Mouse (Mus musculus): Measurements from ENCODE around the gene Cercam. TPM values are rescaled to one million over a fixed set of nuclear protein-coding genes. Genes with fewer than 3 reads are reported as not detected.
A peak's percentile ranks its signal among the peaks of the same experiment; 100 is the strongest.
"Not testable (repeated sequence)": the region's sequence is repeated elsewhere in the genome, so short reads cannot be mapped to it uniquely, and the experiment has no call there.

The Cercam gene
- polyA plus RNA-seq, 1 experiment from 2014 or later: 42.5 TPM

- Histone ChIP-seq H3K36me3 (no peaks in the 10 kb centered on the region), H3K4me1 (peaks cover 65% of the 10 kb centered on the region), H3K27ac (replicated peaks) (peak overlapping the region; percentile 100), H3K4me3 (peak overlapping the region; percentile 9; the same call in 1 of the 2 replicates), H3K27me3 (ENCODE audit: low read depth, poor library complexity, severe bottlenecking) (peaks cover 18% of the 10 kb centered on the region), H3K9me3 (replicated peaks) (no peaks in the 10 kb centered on the region)
- DNase-seq (ENCODE audit: low spot score): no peak
- 75% methylated on average over 5 of the region's 5 CpGs for WGBS
Measured at GRCm38 (mm10) chr2:29857967-29858366, 11.0 kb upstream of the Cercam start.

- Histone ChIP-seq H3K36me3 (no peaks in the 10 kb centered on the region), H3K27ac (replicated peaks) (peak overlapping the region; percentile 100), H3K27me3 (ENCODE audit: low read depth, poor library complexity, severe bottlenecking) (peaks cover 20% of the 10 kb centered on the region), H3K9me3 (replicated peaks) (no peaks in the 10 kb centered on the region), H3K4me3 (peak overlapping the region; percentile 28), H3K4me1 (peaks cover 55% of the 10 kb centered on the region)
- peak; percentile 86 for DNase-seq (ENCODE audit: low spot score)
- 12% methylated on average over 5 of the region's 5 CpGs for WGBS
Measured at GRCm38 (mm10) chr2:29858748-29859473, 10.1 kb upstream of the Cercam start.

- no peak for DNase-seq (ENCODE audit: low spot score)
- H3K27ac ChIP-seq (replicated peaks): no peak overlapping the region
Measured at GRCm38 (mm10) chr2:29865125-29865524, 3.8 kb upstream of the Cercam start.

GRCm38 (mm10) chr2:29869646-29870451 lies 885 bp downstream of the Cercam start:
- H3K4me1 ChIP-seq: peaks cover 42% of the 10 kb centered on the region
- WGBS: 2% methylated on average over 17 of the region's 17 CpGs
- H3K9me3 ChIP-seq (replicated peaks): no peaks in the 10 kb centered on the region
- peak overlapping the region; percentile 62 for H3K4me3 ChIP-seq
- H3K36me3 ChIP-seq: peaks cover 41% of the 10 kb centered on the region
- DNase-seq (ENCODE audit: low spot score): peak; percentile 54
- H3K27ac ChIP-seq (replicated peaks): peak overlapping the region; percentile 91
- H3K27me3 ChIP-seq (ENCODE audit: low read depth, poor library complexity, severe bottlenecking): peaks cover 8% of the 10 kb centered on the region; the same call in 1 of the 2 replicates

More at GRCm38 (mm10) chr2:29865125-29865524, 3.8 kb upstream of the Cercam start:
- Histone ChIP-seq H3K4me3 (no peak overlapping the region), H3K9me3 (replicated peaks) (no peaks in the 10 kb centered on the region), H3K36me3 (no peaks in the 10 kb centered on the region), H3K4me1 (peaks cover 29% of the 10 kb centered on the region), H3K27me3 (ENCODE audit: low read depth, poor library complexity, severe bottlenecking) (peaks cover 14% of the 10 kb centered on the region; the same call in 1 of the 2 replicates)
- WGBS: 84% methylated on average over 4 of the region's 4 CpGs

GRCm38 (mm10) chr2:29872581-29873295 lies 3.8 kb downstream of the Cercam start:
- WGBS: 95% methylated on average over 10 of the region's 10 CpGs
- no peak overlapping the region for H3K27ac ChIP-seq (replicated peaks)

GRCm38 (mm10) chr2:29873801-29874200 lies 4.8 kb downstream of the Cercam start:
- Histone ChIP-seq H3K4me3 (no peak overlapping the region), H3K9me3 (replicated peaks) (no peaks in the 10 kb centered on the region), H3K4me1 (peaks cover 33% of the 10 kb centered on the region), H3K36me3 (peaks cover 74% of the 10 kb centered on the region), H3K27ac (replicated peaks) (no peak overlapping the region), H3K27me3 (ENCODE audit: low read depth, poor library complexity, severe bottlenecking) (no peaks in the 10 kb centered on the region; the same call in 1 of the 2 replicates)
- no peak for DNase-seq (ENCODE audit: low spot score)
- 92% methylated on average over 4 of the region's 4 CpGs for WGBS

More at GRCm38 (mm10) chr2:29872581-29873295, 3.8 kb downstream of the Cercam start:
- H3K4me1 ChIP-seq: peaks cover 36% of the 10 kb centered on the region
- H3K4me3 ChIP-seq: no peak overlapping the region
- H3K9me3 ChIP-seq (replicated peaks): no peaks in the 10 kb centered on the region
- no peak for DNase-seq (ENCODE audit: low spot score)
- peaks cover under 1% of the 10 kb centered on the region; the same call in 1 of the 2 replicates for H3K27me3 ChIP-seq (ENCODE audit: low read depth, poor library complexity, severe bottlenecking)
- peaks cover 66% of the 10 kb centered on the region for H3K36me3 ChIP-seq

GRCm38 (mm10) chr2:29878061-29878460 lies 9.1 kb downstream of the Cercam start:
- Histone ChIP-seq H3K27me3 (ENCODE audit: low read depth, poor library complexity, severe bottlenecking) (no peaks in the 10 kb centered on the region), H3K4me3 (no peak overlapping the region), H3K27ac (replicated peaks) (no peak overlapping the region), H3K36me3 (peaks cover 81% of the 10 kb centered on the region), H3K9me3 (replicated peaks) (no peaks in the 10 kb centered on the region; the same call in 1 of the 2 replicates), H3K4me1 (peaks cover 8% of the 10 kb centered on the region; the same call in 1 of the 2 replicates)
- no peak for DNase-seq (ENCODE audit: low spot score)
- 80% methylated on average over 4 of the region's 4 CpGs for WGBS

- Histone ChIP-seq H3K4me3 (no peak overlapping the region), H3K36me3 (peaks cover 70% of the 10 kb centered on the region), H3K9me3 (replicated peaks) (no peaks in the 10 kb centered on the region; the same call in 1 of the 2 replicates), H3K27me3 (ENCODE audit: low read depth, poor library complexity, severe bottlenecking) (no peaks in the 10 kb centered on the region), H3K4me1 (peaks cover 8% of the 10 kb centered on the region; the same call in 1 of the 2 replicates), H3K27ac (replicated peaks) (no peak overlapping the region)
- 73% methylated on average over 8 of the region's 8 CpGs for WGBS
- DNase-seq (ENCODE audit: low spot score): no peak
Measured at GRCm38 (mm10) chr2:29879191-29879590, 10.2 kb downstream of the Cercam start.

GRCm38 (mm10) chr2:29879964-29880830 lies 11.2 kb downstream of the Cercam start:
- no peak for DNase-seq (ENCODE audit: low spot score)
- Histone ChIP-seq H3K36me3 (peaks cover 59% of the 10 kb centered on the region), H3K27me3 (ENCODE audit: low read depth, poor library complexity, severe bottlenecking) (no peaks in the 10 kb centered on the region), H3K9me3 (replicated peaks) (no peaks in the 10 kb centered on the region; the same call in 1 of the 2 replicates), H3K4me3 (no peak overlapping the region), H3K27ac (replicated peaks) (no peak overlapping the region), H3K4me1 (peaks cover 8% of the 10 kb centered on the region; the same call in 1 of the 2 replicates)
- 78% methylated on average over 17 of the region's 17 CpGs for WGBS

GRCm38 (mm10) chr2:29886659-29887292 lies 17.8 kb downstream of the Cercam start:
- DNase-seq (ENCODE audit: low spot score); H3K4me3 ChIP-seq; H3K27me3 ChIP-seq (ENCODE audit: low read depth, poor library complexity, severe bottlenecking); H3K9me3 ChIP-seq (replicated peaks); H3K27ac ChIP-seq (replicated peaks): not testable (repeated sequence)
- WGBS: 86% methylated on average over 9 of the region's 9 CpGs
- Histone ChIP-seq H3K36me3 (peaks cover 10% of the 10 kb centered on the region), H3K4me1 (peaks cover 23% of the 10 kb centered on the region)

Measured in midbrain, embryonic 10.5 days (tissue).